Mouse (Mus musculus) erythroblast, embryonic 14.5 days (primary cell): Measurements from ENCODE around the gene Supt6.

Source experiments
- GATA1 ChIP-seq: IDR thresholded peaks from 2 replicates; pipeline ENCODE4 v1.6.1; 2012; ENCODE audit warnings: low read length, inconsistent platforms, mixed read lengths
- TAL1 ChIP-seq: IDR thresholded peaks from 3 replicates; pipeline ENCODE4 v1.6.1; 2012; ENCODE audit warnings: low read length, inconsistent platforms, mixed read lengths

DNA sequence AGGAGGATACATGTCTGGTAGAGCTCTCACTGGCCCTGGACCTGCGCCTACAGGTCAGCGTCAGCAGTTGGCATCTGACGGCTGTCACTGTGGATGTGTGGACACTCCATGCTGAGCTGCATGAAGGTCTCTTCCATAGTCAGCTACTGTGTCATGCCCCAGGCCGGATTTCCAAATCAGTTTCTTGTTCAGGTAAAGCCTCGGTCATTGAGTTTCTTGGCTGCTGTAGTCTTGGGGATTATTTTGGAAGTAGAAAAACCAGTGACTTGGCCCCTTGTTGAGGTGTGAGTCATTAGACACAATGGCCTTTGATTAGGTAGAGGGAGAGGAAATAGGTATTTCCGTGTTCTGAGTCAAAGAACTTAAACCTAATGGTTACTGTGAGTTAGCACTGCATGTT lies 19.8 kb upstream of the Supt6 start:
- TF ChIP-seq TAL1 (no peak), GATA1 (no peak)
